Mouse (Mus musculus): Measurements from ENCODE around the gene Smyd3. TPM values are rescaled to one million over a fixed set of nuclear protein-coding genes. Genes with fewer than 3 reads are reported as not detected.

The Smyd3 gene
- total RNA-seq, 2 experiments from 2014 or later: 25.8 to 32.2 TPM

DNA sequence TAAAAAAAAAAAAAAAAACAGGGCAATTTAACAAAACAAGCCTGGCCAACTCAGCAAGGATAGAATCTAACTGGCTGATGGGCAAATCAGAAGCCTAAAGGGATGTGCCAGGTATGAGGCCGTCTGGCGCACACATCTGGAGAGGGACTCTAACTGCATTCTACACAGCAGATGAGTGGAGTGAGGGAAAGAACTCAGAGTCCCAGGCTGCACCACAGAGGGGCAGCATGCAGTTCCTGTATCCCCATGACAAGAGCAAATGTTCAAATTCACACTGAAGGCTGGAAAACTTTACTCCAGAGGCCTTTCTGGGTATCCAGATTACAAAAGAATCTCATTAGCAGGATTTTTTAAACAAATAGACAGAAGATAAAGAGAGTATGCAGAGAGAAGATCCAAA lies 366.6 kb downstream of the Smyd3 start:
- ATAC-seq (replicated peaks; ENCODE audit: low FRiP score, low TSS enrichment, poor library complexity, severe bottlenecking): no peak

DNA sequence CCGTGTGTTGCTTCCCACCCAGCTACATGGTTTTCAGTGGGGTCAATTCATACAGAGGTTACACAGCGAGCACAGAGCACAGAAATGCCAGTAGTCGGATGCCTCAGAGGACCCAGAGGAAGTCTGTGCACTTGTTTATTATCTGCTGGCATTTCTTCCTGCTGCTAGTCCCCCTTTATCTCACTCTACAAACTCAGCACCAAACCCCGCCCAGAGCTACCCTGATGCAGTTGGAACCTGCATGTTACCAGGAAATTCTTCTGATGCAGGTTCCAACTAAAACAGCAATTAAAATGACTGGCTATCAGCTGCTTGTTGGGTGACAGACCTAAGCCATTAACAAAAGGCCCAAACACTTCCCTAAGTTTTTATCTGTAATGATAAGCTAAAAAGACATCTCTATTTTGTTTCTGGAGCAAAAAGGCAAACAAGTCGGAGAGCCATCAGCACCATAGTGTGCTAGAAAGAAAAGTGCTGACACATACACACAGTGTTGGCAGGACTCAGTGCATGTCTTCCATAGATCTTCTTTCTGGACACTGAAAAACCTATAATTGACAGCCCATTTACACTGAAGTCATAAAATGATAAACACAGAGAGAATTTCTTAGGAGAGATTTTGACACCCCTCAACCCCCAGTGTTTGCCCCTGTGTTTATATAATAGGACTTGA lies 368.2 kb downstream of the Smyd3 start:
- ATAC-seq (replicated peaks; ENCODE audit: low FRiP score, low TSS enrichment, poor library complexity, severe bottlenecking): peak; percentile 78

DNA sequence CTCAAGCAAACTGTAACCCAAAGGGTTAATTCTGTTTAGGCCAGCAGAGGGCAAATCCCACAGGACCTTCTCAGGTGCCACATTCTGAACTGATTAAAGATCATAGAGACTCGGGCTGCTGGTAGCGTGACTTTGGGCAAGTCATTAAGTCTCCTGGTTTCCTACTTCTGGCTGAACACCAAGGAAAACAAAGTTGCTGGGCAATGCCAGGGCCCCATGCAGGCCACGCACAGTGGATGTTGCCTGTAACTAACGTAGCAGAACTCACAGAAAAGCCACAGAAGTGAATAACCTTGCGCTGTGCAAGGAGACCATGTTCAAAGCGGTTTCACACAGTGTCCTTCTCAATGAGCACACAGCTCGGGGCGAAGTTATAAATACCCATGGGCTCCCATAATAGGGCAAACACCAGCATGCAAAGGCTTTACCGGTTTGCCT lies 371.1 kb downstream of the Smyd3 start:
- no peak for ATAC-seq (replicated peaks; ENCODE audit: low FRiP score, low TSS enrichment, poor library complexity, severe bottlenecking)

DNA sequence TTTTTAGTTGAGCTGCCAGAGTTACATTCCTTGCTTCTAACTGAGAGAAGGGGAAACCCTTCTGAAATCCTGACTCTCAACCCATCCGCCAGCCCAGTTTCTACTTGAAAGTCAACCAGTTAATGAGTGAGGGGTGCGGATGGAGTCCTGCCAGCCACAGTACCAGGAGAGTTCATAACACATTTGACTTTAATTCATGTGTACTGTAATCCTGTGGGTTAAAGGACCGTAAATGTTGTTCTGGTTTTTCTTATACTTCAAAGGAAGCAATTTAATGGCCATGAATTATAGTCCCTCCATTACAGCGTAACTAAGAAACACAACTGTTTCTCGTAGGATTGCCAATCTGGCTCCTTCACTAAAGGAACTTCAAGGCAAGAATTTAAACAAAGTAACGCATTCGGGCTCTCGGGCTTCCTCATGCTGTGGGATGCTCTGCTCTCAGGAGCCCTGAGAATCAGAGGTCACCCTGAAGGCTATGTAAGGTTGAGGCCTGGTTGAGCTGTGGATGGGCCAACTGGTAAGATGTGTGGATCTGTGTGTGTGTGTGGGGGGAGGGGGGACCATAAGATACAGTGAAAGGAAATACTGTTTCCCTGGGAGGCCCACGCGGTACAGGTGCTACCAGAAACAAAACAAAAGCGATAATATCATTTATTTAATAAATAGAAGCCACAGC lies 374.5 kb downstream of the Smyd3 start:
- no peak for ATAC-seq (replicated peaks; ENCODE audit: low FRiP score, low TSS enrichment, poor library complexity, severe bottlenecking)

DNA sequence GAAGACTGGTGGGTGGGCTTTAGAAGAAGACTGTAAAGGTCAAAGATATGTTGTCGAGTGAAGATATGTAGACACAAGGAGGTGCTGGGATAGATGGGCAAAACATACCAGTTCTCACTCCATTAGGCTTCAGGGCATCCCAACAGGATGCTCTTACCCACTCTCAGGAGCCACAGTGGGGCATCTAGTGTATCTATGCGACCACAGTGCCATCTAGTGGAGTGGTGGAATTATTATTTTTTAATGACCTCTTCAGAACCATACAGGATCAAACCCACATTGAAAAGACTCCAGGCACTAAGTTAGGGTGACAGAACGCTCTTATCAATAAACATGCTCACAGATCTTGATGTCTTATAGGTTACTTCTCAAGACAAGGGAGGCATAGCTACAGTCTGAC lies 375.7 kb downstream of the Smyd3 start:
- peak; percentile 82 for ATAC-seq (replicated peaks; ENCODE audit: low FRiP score, low TSS enrichment, poor library complexity, severe bottlenecking)

DNA sequence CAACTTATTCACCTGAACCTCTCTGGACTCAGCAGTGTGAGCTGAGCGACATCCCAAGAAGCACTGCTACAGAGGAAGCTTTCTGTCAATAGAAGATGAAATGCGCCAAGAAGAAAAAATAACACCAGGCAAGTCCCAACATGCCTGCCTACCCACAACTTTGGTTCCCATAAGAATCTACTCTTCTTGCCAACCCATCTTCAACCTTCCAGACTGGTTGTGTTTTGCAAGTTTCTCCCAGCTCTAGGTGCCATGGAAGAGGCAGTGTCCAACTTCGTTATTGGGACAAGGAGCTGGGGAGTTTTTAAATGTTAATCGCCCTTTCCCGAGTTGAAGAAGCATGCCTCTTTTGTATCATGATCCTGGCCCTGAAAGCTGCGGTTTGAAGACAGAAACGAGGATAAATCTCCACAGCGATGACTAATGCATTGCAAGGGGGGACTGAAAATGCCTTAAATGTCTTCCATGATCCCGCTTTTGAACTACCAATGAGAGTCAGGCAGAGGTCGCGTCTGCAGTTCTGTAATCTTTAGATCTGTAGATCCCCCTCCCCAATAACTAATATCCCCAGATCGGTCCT lies 376.7 kb downstream of the Smyd3 start:
- ATAC-seq (replicated peaks; ENCODE audit: low FRiP score, low TSS enrichment, poor library complexity, severe bottlenecking): no peak

DNA sequence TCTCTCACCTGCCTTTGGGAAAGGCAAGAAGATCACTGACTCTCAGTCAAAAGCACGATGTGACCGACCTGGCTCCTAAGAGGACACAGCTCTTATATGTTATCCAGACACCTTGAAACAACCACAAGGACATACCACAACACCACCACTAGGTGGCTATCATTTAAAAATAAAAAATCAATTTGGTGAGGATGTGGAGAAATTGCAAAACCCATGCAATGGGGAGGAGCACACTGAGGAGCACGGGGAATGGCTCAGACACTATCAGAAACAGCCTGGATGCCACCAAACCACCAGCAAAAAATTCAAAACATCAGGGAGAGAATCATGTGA lies 380.7 kb downstream of the Smyd3 start:
- ATAC-seq (replicated peaks; ENCODE audit: low FRiP score, low TSS enrichment, poor library complexity, severe bottlenecking): peak; percentile 66

DNA sequence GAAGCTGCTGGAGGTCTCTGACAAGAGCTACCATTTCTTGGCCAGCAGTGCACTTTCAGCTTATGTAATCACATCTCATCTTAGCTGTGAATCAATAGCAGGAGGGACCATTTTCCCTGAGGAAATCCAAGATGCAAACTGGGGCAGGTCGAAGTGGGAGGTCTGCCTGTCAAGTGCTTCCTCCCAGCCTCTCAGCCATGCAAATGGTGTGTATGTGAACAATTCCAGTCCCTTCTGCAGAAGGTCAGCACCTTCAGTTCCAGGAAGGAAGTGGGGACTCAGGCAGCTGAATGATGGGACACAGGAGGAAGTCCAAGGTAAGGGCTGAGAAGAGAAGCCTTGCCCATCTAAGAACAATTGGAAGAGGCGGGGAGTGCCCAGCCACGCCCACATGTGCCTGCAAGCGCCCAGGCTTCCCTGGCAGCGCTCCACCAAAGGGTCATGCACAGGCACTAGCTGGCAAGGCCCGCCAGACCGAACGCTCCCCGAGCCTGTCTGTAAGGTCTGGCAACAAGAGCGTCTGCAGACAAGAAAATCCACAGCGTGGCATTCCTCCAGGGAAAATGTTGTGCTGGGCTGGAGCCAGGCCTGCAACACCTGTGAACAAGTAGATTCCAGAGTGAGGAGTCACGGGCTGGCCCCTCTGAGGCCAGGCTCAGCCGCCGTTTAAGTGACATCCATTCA lies 381.2 kb downstream of the Smyd3 start:
- ATAC-seq (replicated peaks; ENCODE audit: low FRiP score, low TSS enrichment, poor library complexity, severe bottlenecking): peak; percentile 93

DNA sequence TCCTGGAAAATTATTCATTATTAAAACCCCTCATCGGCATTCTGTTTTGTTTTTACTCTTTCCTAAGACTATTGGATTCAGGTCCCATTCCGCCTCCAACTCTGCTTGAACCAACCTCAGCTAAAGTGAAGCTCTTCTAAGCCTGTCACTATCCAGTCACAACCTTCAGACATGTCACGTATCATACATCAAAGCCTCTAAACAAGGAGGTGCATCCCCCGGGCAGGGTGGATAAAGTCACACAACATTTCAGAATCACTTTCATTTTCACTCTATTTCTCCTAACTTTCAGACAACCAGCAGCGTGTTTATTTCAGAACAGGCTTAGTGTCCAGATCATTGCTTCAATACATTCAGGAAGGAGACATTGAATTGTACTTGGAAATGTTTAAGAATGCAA lies 387.8 kb downstream of the Smyd3 start:
- no peak for ATAC-seq (replicated peaks; ENCODE audit: low FRiP score, low TSS enrichment, poor library complexity, severe bottlenecking)

DNA sequence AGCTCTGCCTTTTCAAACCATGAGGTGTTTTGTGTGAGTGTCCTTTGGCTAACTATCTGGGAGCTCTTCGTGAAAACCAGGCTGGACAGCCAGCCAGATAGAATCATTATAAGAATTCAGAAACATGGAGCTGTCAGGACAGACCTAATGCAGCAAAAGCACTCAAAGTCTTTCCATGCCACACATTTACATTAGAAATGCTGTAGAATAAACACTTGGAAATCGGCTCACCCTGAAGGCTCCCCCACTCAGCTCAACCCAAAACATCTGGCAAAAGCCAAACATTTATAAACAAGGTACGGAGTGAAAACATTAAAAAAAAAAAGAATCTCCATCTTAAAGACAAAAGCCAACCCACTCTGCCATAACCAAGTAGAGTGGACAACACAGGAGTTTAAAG lies 391.6 kb downstream of the Smyd3 start:
- ATAC-seq (replicated peaks; ENCODE audit: low FRiP score, low TSS enrichment, poor library complexity, severe bottlenecking): no peak

DNA sequence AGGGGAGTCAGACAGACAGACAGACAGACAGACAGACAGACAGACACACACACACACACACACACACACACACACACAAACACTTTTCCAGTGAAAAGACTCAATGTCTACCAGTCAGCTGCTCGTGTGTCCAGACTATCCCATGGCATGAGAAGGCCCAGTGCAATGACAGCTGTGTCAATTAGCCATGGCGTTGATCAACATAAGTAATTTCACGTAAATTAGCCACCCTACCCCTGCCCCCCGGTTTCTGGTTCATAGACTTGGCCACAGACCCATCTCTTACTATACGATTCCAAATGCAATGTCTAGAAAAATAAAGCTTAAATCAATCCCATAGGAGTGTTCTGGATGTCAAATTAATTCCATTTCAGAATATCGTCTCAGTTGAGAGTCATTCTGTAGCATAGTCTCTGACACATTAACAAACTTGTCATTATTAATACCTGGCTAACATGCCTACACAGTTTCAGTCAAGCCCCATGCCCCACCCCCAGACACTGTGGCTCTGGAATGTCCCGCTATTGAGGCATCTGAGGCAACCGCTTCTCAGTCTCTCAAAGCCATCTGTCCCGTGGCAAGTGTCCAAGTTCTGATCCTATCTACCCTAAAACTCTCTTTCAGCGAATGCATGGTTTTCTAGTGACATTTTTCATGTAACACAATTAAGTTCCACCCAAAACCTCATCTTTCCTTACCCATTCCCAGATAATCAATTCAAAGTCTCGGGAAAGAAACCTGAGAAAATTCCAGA lies 395.2 kb downstream of the Smyd3 start:
- ATAC-seq (replicated peaks; ENCODE audit: low FRiP score, low TSS enrichment, poor library complexity, severe bottlenecking): peak; percentile 82

DNA sequence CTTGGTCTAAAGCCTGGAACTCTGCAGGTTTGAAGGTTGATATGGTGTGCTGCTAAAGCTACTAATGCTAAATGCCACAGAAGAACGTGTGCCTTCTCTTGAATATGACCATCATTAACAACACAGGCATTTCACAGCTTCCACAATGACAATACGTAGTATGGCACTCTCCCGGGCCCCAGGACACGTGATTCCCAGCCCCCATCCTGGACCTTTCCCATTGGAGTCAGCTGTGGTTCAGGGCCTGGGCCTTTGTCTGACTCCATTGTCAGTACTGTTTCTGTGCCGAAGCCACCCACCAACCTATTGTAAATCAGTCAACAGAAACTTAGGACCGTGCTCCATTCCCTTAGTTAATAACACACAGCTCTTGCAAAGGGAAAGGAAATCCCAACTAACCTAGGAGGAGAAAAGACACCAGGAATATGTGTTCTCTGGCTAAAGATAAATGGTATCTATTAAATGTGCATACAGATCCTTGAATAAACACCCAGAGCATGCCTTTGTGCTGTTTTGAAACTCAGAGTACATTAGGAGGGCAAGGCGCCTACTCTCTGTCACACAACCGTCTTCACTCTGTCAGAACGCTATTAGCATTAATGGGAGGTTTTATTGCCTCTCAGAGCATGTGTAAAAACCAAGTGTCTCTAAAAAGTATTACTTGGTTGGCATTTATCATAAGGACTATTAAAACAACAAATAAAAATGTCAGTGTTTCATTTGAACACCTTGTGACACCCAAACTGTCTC lies 397.4 kb downstream of the Smyd3 start:
- no peak for ATAC-seq (replicated peaks; ENCODE audit: low FRiP score, low TSS enrichment, poor library complexity, severe bottlenecking)

DNA sequence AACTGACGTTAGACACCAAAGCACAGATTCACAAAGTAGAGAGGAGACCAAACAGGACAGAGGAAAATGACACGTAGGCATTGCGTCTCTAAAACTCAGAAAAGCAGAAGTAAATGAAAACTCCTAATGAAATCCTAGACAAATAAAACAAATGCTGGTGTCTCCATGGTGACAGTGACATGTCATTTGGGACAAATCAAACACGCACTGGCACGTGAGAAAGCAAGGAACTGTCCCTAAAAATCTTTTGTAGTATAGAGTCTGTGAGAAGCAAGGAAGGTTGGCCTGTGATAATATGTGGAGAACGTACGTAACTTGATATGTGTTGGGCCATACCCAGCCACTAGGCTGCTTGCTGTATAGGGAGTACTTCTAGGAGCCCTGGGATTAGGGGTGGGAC lies 399.2 kb downstream of the Smyd3 start:
- no peak for ATAC-seq (replicated peaks; ENCODE audit: low FRiP score, low TSS enrichment, poor library complexity, severe bottlenecking)

DNA sequence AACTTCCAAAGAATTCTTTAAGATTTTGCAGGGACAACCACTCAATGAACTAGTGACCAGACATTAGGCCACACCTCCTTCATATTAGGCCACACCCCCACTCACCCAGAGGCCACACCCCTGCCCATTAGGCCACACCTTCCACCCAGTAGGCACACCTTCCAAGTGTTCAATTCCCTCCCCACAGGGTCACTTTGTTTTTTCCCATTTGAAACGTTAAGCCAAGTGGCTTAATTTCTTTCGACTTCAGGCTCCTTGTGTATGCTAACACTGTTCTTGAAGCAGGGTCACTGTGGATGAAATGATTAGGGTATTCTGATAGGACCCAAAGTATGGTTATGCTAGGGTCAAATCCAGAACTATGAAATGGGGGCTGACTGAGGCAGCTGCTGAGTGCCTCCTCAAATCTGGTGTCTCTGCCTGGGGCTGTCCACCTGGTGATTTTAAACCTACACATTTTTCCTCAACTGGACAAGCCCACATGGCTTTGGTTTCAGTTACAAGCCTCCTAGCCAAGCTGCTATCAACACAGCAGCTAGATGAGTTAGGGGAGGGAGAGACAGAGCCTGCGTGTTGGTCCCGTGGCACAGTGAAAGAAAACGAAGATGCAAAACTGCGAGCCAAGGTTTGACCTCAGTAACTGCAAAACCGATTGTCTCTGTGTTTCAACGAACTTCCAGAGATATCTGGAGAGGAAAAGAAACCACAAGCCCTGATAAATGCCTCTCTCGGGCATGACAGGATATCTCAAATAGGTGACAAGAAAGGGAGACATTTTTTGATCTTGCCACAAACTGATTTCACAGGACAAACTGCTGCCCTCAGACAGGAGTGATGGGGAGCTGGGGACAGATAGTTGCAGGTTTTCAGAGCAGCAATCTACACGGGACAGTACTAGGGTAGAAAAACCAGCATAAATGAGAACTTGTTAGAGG lies 400.8 kb downstream of the Smyd3 start:
- ATAC-seq (replicated peaks; ENCODE audit: low FRiP score, low TSS enrichment, poor library complexity, severe bottlenecking): peak; percentile 80

DNA sequence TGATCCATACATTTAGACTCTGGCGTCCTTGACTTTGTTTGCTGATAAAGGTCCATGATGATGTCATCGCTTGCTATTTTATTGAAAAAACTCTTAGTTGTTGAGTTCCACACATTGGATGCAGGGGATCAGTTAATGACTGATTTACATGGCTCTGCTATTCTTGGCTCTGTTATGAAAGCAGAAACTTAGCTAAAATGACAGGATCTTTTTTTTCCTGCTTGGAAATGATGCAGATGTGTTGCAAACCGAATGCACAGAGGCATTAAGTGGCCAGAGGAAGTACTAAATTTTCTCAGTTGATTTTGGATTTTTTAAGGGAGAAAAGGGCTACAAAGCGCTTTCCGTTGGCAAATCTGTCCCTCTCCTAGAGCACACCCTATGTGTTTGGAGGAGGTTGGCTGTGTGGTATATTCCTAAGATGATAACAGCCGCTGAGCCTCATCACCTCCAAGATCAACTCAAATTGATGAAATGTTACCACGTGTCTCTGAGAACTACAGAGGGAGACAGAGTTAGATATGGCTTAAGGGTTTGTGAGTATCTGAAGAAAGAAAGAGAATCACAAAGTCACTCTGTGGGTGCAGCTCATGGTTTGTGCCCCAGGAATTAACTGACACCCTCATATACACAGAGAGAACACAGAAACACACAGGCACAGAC lies 402.9 kb downstream of the Smyd3 start:
- ATAC-seq (replicated peaks; ENCODE audit: low FRiP score, low TSS enrichment, poor library complexity, severe bottlenecking): no peak

DNA sequence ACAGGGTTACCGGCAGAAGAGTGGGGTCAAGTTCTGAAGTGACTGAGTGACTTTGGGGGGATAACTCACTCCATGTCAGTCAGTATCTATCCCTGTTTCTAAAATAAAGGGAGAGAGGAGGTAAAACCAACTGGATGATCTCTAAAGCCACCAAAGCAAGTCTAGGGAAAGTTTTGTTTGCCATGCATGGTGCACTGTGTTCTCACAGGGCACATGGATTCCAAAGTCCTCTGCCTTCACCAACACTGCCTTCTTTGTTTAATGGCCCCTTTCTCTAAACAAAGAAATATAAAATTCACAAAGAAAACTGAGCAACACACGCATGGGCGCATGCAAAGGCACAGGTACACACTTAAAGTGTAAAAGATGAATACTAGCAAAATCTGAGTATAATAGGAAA lies 403.5 kb downstream of the Smyd3 start:
- ATAC-seq (replicated peaks; ENCODE audit: low FRiP score, low TSS enrichment, poor library complexity, severe bottlenecking): no peak

DNA sequence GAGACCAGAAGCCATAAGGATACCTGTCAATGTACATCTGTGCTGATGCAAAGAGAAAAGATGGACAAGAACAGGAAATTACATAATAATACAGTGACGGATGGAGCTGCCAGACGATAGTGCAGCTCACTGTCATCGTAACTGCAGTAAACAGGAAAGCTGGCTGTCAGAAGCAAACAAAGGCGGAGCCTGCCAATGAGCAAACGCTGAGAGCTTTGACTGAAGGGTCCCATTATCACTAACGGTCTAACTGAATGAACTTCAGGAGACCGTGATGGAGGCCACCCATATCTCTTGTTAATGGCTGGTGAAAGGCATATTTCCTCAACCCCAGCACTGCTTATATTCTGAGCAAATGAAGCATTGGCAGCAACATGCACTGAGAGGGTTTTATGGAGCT lies 409.1 kb downstream of the Smyd3 start:
- peak; percentile 85 for ATAC-seq (replicated peaks; ENCODE audit: low FRiP score, low TSS enrichment, poor library complexity, severe bottlenecking)
